Mouse (Mus musculus) lung, embryonic 16.5 days (tissue): ENCODE measurements around the gene Sectm1a. TPM values are rescaled to one million over a fixed set of nuclear protein-coding genes. Genes with fewer than 3 reads are reported as not detected.
A peak's percentile ranks its signal among the peaks of the same experiment; 100 is the strongest.
"Not testable (repeated sequence)": the region's sequence is repeated elsewhere in the genome, so short reads cannot be mapped to it uniquely, and the experiment has no call there.

Source experiments
- ATAC-seq: fragments of 200-750 bp; cut with Nextera tagmentation; 2 replicates; pipeline ENCODE4 v1.8.0; 2017; ENCODE audit warnings: low read depth, mild to moderate bottlenecking, moderate library complexity
- H3K27ac ChIP-seq: fragments of 300-500 bp; sonication (generic); 2 replicates; pipeline ENCODE4 v1.5.1; 2014; ENCODE audit warnings: mild to moderate bottlenecking, control low read depth, low read length
- H3K27me3 ChIP-seq: fragments of 300-500 bp; sonication (generic); 2 replicates; pipeline ENCODE4 v1.6.1; 2014; ENCODE audit warnings: low read depth, low read length, mixed read lengths; ENCODE audit not compliant: control insufficient read depth, insufficient read depth
- H3K36me3 ChIP-seq: fragments of 300-500 bp; sonication (generic); 2 replicates; pipeline ENCODE4 v1.6.1; 2014; ENCODE audit warnings: low read length; ENCODE audit not compliant: control insufficient read depth, insufficient read depth
- H3K4me1 ChIP-seq: fragments of 300-500 bp; sonication (generic); replicated peaks from 2 replicates; pipeline ENCODE4 v1.6.1; 2014; ENCODE audit warnings: low read length, mixed read lengths; ENCODE audit not compliant: control insufficient read depth, insufficient read depth
- H3K4me2 ChIP-seq: fragments of 300-500 bp; sonication (generic); 2 replicates; pipeline ENCODE4 v1.6.1; 2014; ENCODE audit warnings: low read depth, low read length, control low read depth
- H3K4me3 ChIP-seq: fragments of 300-500 bp; sonication (generic); 2 replicates; pipeline ENCODE4 v1.5.1; 2014; ENCODE audit warnings: mild to moderate bottlenecking, low read length, control low read depth
- H3K9ac ChIP-seq: fragments of 300-500 bp; sonication (generic); 2 replicates; pipeline ENCODE4 v1.6.1; 2014; ENCODE audit warnings: low read length, control low read depth
- H3K9me3 ChIP-seq: fragments of 300-500 bp; sonication (generic); 2 replicates; pipeline ENCODE4 v1.6.1; 2016; ENCODE audit warnings: low read length; ENCODE audit not compliant: control insufficient read depth
- WGBS: fragments of 180-500 bp; shearing (Covaris S2); extraction: QIAGEN DNeasy Blood & Tissue Kit; methylation state at CpG from one replicate; pipeline ENCODE4 v1.1.7; 2014; 5-methylcytosine and 5-hydroxymethylcytosine counted together
- polyA plus RNA-seq: library from polyadenylated mRNA; unstranded; fragments of >200 nt; fragmentation: Nextera tagmentation; extraction: Ambion mirVana; gene quantifications from 2 replicates; pipeline ENCODE4 v1.2.1, GENCODE M21; 2015

Gene Sectm1a
- polyA plus RNA-seq, 1 experiment from 2014 or later: not detected

DNA sequence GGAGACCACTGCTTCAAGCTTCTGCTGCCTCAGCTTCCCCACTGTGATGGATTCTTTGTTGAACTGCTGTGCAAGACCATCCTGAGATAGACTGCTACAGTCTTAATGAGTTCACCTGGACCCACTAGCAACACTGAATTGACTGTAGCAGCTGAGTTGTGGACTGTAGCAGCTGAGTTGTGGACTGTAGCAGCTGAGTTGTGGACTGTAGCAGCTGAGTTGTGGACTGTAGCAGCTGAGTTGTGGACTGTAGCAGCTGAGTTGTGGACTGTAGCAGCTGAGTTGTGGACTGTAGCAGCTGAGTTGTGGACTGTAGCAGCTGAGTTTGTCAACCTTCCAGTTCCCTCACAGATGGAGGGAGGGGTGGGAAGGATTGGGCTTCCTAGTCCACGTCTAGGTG, 38.0 kb downstream of the Sectm1a start:
- H3K9me3 ChIP-seq, ATAC-seq, H3K27me3 ChIP-seq, H3K4me1 ChIP-seq, H3K27ac ChIP-seq, H3K4me3 ChIP-seq, H3K36me3 ChIP-seq, H3K4me2 ChIP-seq, H3K9ac ChIP-seq: not testable (repeated sequence)
- WGBS: 68% methylated on average over 1 of the region's 1 CpGs

DNA sequence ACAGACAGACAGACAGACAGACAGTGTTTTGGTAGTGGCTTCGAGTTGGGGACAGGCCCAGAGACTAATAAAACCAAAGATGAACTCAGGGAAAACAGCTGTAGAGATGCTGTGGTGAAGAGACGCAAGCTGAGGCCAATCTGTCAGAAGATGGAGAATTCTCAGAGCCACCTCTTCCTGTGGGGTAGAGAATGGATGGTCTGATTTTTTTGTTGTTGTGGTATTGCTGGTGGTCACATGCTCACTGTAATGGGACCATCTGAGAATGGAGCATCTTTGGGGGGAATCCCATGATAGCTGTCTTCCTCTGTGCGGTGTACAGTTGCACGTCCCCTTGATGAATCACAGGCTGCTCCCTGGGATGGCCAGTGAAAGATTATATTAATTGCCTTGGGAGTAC, 38.5 kb downstream of the Sectm1a start:
- Histone ChIP-seq H3K9me3 (no peaks in the 10 kb centered on the region), H3K4me3 (no peak overlapping the region), H3K36me3 (no peaks in the 10 kb centered on the region), H3K27me3 (no peaks in the 10 kb centered on the region; the same call in 1 of the 2 replicates), H3K9ac (no peak overlapping the region), H3K4me1 (no peaks in the 10 kb centered on the region; the same call in 1 of the 2 replicates), H3K27ac (no peak overlapping the region), H3K4me2 (no peak overlapping the region)
- WGBS: 68% methylated on average over 4 of the region's 4 CpGs
- ATAC-seq: no peak

DNA sequence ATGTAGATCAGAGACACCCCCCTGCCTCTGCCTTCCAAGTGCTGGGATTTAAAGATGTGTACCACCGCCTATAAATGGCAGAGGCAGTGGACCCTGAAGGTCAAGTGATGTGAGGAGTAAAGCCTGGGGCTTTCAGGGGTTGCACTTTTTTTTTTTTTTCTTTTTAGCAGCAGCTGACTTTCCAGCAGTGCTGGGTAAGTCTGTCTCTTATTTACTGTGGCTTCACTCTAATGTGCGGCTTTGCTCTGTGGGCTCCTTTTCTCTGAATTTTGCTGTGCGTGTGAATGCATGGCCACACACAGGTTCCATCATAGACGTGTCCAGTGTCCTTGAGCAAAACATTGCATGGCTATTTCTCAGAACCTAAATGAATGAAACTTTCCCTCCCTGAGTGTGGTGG, 39.4 kb downstream of the Sectm1a start:
- 71% methylated on average over 4 of the region's 4 CpGs for WGBS
- peak overlapping the region; percentile 15; the same call in 1 of the 2 replicates for H3K9ac ChIP-seq
- H3K4me2 ChIP-seq: no peak overlapping the region
- H3K27me3 ChIP-seq: no peaks in the 10 kb centered on the region; the same call in 1 of the 2 replicates
- no peak overlapping the region for H3K4me3 ChIP-seq
- no peaks in the 10 kb centered on the region; the same call in 1 of the 2 replicates for H3K4me1 ChIP-seq
- ATAC-seq: no peak
- H3K36me3 ChIP-seq: no peaks in the 10 kb centered on the region
- no peak overlapping the region for H3K27ac ChIP-seq
- no peaks in the 10 kb centered on the region for H3K9me3 ChIP-seq

DNA sequence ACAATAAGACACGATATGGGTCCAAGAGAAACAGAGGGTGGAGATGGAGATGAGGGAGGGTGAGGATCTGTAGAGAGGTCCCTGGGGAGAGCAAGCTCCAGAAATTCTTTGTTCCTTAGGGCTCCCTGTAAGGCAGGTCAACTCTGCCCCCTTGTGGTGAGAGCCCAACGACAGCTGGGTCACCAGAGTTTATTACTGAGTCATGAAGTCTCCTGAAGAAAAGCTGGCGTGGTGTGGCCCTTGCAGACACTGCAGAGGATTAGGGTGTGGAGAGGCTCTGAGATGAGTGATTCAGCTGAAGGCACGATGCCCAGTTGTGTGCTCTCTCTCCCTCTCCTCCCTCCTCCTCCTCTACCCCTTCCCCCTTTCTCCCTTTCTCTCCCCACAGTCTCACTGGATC, 39.8 kb downstream of the Sectm1a start:
- Histone ChIP-seq H3K27me3 (no peaks in the 10 kb centered on the region; the same call in 1 of the 2 replicates), H3K27ac (no peak overlapping the region), H3K4me3 (no peak overlapping the region), H3K4me1 (no peaks in the 10 kb centered on the region; the same call in 1 of the 2 replicates), H3K36me3 (no peaks in the 10 kb centered on the region), H3K4me2 (no peak overlapping the region), H3K9ac (peak overlapping the region; percentile 15; the same call in 1 of the 2 replicates), H3K9me3 (no peaks in the 10 kb centered on the region)
- peak; percentile 69 for ATAC-seq
- 7% methylated on average over 4 of the region's 4 CpGs for WGBS

DNA sequence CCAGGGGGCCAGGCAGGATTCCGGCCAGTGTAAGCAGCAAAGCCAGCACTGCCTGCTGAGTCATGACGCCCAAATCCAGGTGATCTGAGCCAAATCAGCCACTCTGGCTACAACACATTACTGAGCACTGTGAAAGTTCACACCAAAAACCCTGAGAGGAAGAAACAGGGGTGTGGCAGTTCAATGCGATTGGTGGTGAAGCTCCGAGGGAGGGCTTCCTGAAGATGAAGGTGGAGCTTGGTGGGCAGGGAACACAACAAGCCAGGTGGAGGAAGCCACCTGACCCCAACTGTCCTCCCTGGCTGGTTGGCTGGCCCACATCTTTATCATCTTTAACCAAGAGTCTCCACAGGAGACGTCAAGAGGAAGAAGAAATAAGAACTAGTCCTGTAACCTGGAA, 41.7 kb downstream of the Sectm1a start, which contains the start of gene Cd7:
TSS of gene Cd7 (minus strand) at position 117 of the 400 bp plus-strand sequence.
- Histone ChIP-seq H3K9me3 (no peaks in the 10 kb centered on the region), H3K4me3 (no peak within 1 kb of the TSS), H3K9ac (no peak within 1 kb of the TSS), H3K27me3 (no peaks in the 10 kb centered on the region; the same call in 1 of the 2 replicates), H3K27ac (no peak within 1 kb of the TSS), H3K4me2 (no peak within 1 kb of the TSS), H3K4me1 (no peaks in the 10 kb centered on the region), H3K36me3 (no peaks in the 10 kb centered on the region)
- no peak for ATAC-seq
- 51% methylated on average over 5 of the region's 5 CpGs for WGBS

DNA sequence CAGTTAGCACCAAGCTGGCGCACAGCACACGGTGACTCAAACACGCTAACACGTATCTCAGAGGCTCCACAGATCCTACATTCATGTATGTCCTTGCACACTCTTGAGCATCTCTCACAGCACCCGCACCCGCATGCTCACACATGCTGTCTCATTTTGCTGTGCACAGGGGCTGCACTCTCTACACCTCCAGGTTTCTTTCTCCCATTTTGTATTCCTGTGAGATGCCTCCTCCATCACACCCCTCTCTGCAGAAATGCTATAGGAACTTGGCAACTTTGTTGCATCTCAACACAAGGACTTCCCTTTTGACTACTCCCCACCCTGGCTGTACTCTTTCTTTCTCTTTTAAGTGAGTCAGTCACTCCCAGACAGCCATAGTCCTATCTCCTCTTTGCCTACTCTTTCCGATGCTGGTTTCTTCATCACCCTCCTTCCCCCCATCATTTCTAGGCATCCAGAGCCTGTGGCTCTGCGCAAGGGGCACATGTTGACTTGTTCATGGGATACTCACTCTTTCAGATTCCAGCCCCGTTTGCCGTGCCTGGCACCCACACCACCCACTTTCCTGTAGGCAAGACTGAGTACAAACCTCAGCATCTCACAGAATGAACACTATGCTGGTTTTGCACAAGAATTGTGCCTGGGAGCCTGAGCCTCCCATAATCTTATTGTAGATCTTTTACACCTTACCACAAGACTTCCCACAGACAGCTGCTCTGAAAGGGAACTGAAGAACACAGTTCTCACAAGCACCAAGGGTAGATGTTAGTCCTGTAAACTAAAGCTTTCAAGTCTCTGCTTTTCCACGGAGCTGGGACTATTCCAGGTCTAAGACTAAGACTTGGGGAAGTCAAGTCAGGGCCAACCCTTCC, 42.4 kb downstream of the Sectm1a start:
- 88% methylated on average over 11 of the region's 11 CpGs for WGBS
- no peak for ATAC-seq
- H3K27me3 ChIP-seq: no peaks in the 10 kb centered on the region; the same call in 1 of the 2 replicates

DNA sequence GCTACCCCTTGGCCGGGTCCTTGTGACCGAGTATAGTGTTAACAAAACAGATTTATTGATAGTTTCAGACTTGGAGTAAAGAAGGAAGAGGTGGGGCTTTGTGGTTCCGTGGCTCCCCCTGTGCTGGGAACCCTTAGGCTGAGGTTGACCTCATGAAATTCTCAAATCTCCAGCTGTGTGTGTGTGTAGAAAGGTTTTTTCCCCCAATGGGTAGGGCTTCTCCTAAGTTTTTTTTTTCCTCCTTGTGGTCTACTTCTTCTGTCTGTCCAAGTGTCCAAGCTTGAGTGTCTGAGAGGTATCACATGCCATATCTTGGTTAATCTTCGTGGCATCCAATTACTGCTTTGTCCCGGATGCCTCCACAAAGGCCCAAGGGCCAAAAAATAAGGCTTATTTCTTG, 47.9 kb downstream of the Sectm1a start:
- no peak overlapping the region for H3K27ac ChIP-seq
- H3K4me2 ChIP-seq: no peak overlapping the region
- no peaks in the 10 kb centered on the region for H3K9me3 ChIP-seq
- H3K9ac ChIP-seq: no peak overlapping the region
- no peak for ATAC-seq
- H3K36me3 ChIP-seq: no peaks in the 10 kb centered on the region
- H3K4me3 ChIP-seq: no peak overlapping the region
- no peaks in the 10 kb centered on the region for H3K27me3 ChIP-seq
- 71% methylated on average over 5 of the region's 5 CpGs for WGBS
- no peaks in the 10 kb centered on the region for H3K4me1 ChIP-seq

More for the DNA sequence above, 42.4 kb downstream of the Sectm1a start:
- H3K4me1 ChIP-seq: no peaks in the 10 kb centered on the region
- H3K9me3 ChIP-seq: no peaks in the 10 kb centered on the region
- no peaks in the 10 kb centered on the region for H3K36me3 ChIP-seq
- H3K9ac ChIP-seq: no peak overlapping the region
- no peak overlapping the region for H3K4me3 ChIP-seq
- H3K4me2 ChIP-seq: no peak overlapping the region
- H3K27ac ChIP-seq: no peak overlapping the region

DNA sequence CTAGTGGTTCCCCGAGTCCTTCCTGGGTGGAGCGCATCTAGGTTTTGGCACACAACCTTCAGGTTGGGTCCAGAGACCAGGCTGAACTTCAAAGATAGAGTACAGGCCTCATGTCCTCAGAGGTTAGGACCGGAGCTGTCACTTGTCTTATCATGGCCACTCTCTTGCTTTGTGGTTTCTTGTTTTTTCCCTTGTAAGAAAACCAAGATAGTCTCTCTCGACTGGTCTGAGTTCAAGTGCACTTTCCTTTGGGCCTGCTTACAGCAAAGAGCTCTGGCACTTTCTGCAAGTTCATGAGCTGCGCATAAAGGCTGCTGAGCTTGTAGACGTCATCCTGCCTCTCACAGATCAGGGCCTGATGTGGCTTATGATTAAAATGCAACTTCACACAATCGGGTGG, 53.8 kb downstream of the Sectm1a start:
- Histone ChIP-seq H3K4me1 (no peaks in the 10 kb centered on the region), H3K4me2 (no peak overlapping the region), H3K27me3 (no peaks in the 10 kb centered on the region), H3K9ac (no peak overlapping the region), H3K4me3 (no peak overlapping the region), H3K9me3 (no peaks in the 10 kb centered on the region), H3K36me3 (no peaks in the 10 kb centered on the region), H3K27ac (no peak overlapping the region)
- 82% methylated on average over 7 of the region's 7 CpGs for WGBS
- ATAC-seq: no peak

DNA sequence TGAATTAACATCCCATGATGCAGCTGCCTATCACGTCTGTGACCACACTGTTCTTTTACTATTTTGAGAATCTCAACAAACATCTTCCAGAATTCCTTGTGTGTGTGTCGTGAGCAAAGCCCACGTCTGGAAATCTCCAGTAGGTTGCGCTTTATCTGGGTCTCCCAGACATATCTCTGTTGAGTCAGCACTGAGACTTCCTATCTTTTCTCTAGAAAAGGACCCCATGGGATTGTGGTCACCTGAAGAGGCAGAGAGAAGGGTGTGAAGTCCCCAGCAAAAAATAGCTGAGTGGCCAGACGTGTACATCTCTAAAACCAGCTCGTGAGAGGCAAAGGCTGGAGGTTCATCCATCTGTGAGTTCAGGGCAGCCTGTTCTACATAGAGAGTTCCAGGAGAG, 56.9 kb downstream of the Sectm1a start:
- Histone ChIP-seq H3K4me2 (no peak overlapping the region), H3K27me3 (no peaks in the 10 kb centered on the region), H3K4me1 (no peaks in the 10 kb centered on the region), H3K9me3 (no peaks in the 10 kb centered on the region), H3K4me3 (no peak overlapping the region), H3K36me3 (no peaks in the 10 kb centered on the region), H3K27ac (no peak overlapping the region), H3K9ac (no peak overlapping the region)
- no peak for ATAC-seq
- 51% methylated on average over 6 of the region's 6 CpGs for WGBS
